Mouse (Mus musculus): Measurements from ENCODE around the gene Zfp263.

DNA sequence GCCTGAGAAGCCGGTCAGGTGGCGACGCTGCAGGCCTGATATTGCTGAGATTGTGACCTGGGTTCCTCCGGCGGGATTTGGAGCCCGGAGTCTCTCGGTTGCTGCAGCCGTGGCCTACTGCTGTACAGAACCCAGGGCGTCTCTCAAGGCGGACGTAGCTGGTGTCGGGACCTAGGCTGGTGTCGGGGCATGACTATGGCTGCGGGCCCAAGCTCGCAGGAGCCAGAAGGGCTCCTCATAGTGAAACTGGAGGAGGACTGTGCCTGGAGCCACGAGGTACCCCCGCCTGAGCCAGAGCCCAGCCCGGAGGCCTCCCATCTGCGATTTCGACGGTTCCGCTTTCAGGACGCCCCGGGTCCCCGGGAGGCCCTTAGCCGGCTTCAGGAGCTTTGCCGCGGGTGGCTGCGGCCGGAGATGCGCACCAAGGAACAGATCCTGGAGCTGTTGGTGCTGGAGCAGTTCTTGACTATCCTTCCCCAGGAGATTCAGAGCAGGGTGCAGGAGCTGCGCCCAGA, 350 bp downstream of the Zfp263 start:
- TF ChIP-seq CTCF (conservative IDR thresholded peaks at IDR 0.05; ENCODE audit: insufficient read depth, insufficient read length, low read depth, low read length) (no peak), POLR2A (IDR thresholded peaks at IDR 0.05; ENCODE audit: low read depth, low read length) (no peak)
